Mouse (Mus musculus): ENCODE data around the gene Ceacam3. TPM values are rescaled to one million over a fixed set of nuclear protein-coding genes. Genes with fewer than 3 reads are reported as not detected.

Ceacam3 gene
- not detected in 2 replicates for polyA plus RNA-seq (2012; rRNA removed)

DNA sequence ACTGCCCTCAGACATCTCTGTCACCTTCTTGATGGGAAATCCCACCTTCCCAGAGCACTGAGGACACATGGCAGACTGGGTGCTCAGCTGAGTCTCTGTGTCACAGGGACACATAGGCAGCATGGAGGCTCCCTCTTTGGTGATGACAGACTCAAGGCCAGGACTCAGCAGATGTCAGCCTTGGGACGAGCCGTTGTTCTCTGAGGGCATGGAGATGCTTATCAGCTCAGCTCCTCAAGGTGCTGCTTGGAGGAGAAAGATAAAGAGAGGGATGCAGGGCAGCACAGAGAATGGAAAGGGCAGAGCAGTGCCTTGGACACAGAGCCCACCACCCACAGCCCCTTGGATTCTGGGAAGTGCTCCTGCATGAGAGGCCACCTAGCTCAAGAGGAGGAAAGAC, at the start of gene Ceacam3:
Ceacam3 (plus strand) TSS at position 352 of the 400 bp plus-strand sequence.

DNA sequence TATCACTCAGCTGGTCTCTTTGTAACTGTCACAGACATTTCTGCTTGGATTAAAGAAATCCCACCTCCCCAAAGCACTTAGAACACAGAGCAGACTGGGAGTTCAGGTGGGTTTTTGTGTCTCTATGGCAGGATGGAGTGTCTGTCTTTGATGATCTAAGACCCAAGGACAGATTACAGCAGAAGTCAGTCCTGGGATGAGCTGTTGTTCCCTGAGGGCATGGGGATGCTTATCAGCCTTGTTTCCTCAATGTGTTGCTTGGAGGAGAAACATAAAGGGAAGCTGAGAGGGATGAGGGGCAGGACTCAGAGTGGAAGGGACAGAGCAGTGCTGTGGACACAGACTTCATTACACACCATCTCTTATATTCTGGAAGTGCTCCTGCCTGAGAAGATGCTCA, 53.1 kb downstream of the Ceacam3 start, which contains the start of gene Psg29:
Psg29 (plus strand) TSS at position 301 of the 400 bp plus-strand sequence.

Other genes with a start within 250 kb of the Ceacam3 start
- 6.1 and 7.4 TPM in 2 replicates for gene Ptgir, start 243.8 kb upstream of the Ceacam3 start, polyA plus RNA-seq (2012; rRNA removed)
- gene Calm3, start 226.2 kb upstream of the Ceacam3 start, polyA plus RNA-seq (2012; rRNA removed): 366 and 378 TPM in 2 replicates
- gene Pnmal2, start 205.6 kb upstream of the Ceacam3 start, polyA plus RNA-seq (2012; rRNA removed): 6.3 and 6.9 TPM in 2 replicates
- 0.35 and 0.60 TPM in 2 replicates for gene Pnmal1, start 190.6 kb upstream of the Ceacam3 start, polyA plus RNA-seq (2012; rRNA removed)
- gene Gm42372, start 167.2 kb upstream of the Ceacam3 start, polyA plus RNA-seq (2012; rRNA removed): not detected in 2 replicates
- 32.5 and 34.4 TPM in 2 replicates for gene Ccdc8, start 157.6 kb upstream of the Ceacam3 start, polyA plus RNA-seq (2012; rRNA removed)
- gene Ppp5c, start 122.4 kb upstream of the Ceacam3 start, polyA plus RNA-seq (2012; rRNA removed): 213 and 231 TPM in 2 replicates
- gene Hif3a, start 87.9 kb upstream of the Ceacam3 start, polyA plus RNA-seq (2012; rRNA removed): 1.9 and 3.2 TPM in 2 replicates
- gene Psg16, start 76.2 kb upstream of the Ceacam3 start, polyA plus RNA-seq (2012; rRNA removed): 0.10 and 0.13 TPM in 2 replicates
- gene Psg29, start 53.2 kb downstream of the Ceacam3 start, polyA plus RNA-seq (2012; rRNA removed): not detected in 2 replicates

Data from ovary, adult 2 months (tissue).